Mouse (Mus musculus) WW6 (cell line): ENCODE data around the gene D930048N14Rik.
A peak's percentile ranks its signal among the peaks of the same experiment; 100 is the strongest.
"Not testable (repeated sequence)": the region's sequence is repeated elsewhere in the genome, so short reads cannot be mapped to it uniquely, and the experiment has no call there.

ENCODE experiments used
- DNase-seq: peaks from one replicate; pipeline ENCODE4 v3.0.0-alpha.2; 2013; ENCODE audit warnings: low read depth, low spot score

Gene D930048N14Rik

DNA sequence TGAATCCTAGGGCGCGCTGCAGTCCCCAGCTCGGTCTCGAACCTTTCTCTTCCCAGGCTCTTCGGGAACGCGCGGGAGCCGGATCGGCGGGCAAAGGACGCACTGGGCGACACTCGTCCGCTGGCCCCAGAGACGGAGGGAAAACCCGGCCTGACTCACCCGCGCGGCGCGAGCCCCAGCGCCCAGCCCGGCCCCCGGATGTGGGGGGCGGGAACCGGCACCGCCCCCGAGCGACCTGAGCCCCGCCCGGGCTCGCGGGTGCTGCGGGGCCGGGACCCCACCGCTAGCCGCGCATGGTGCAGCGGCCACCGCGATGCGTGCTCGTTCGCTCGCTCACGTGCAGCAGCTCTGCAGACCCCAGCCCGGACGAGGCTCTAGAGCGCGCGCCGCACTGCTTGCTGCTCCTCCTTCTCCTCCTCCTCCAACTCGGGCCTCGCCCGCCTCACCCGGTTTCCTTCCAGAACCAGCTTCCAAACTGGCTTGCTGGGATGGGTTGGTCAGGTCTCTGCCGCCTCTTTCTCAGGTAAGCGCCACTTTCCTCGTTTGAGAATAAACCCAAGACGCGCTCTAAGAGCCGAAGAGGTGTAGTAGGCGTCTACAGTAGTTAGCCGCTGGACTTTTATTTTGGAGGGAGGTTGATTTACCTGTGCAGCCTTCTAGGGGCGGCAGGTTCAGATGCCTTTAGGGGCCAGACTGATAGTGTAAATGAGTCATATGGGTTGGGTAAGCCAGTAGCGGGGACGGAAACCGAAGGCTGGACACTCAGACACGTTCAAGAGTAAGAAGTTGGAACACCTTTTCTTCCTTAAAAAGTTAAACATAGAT, at the start of gene D930048N14Rik, which contains the start of gene N4bp3:
TSS of gene D930048N14Rik (plus strand) at position 264 of the 825 bp plus-strand sequence.
TSS of gene N4bp3 (minus strand) at position 152 of the 825 bp plus-strand sequence.
- DNase-seq, result peak; percentile 64

DNA sequence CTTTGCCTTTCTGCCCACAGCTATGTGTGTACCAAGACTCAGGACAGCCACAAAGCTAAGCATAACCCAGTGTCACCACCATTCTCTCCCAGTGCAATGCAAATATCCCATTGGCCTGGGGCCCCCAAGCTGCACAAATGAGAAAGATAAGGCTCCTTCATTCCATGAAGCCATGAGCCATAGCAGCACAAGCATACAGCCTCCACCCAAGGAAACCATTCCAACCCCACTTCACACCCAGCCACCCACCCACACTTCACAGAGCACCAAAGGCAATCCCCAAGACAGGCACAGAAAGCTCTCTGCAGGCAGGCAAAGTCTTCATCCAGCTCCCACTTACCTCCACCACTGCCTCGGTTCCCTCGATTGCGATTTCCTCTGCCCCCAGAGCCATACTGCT, 48.5 kb upstream of the D930048N14Rik start:
- DNase-seq, result no peak

DNA sequence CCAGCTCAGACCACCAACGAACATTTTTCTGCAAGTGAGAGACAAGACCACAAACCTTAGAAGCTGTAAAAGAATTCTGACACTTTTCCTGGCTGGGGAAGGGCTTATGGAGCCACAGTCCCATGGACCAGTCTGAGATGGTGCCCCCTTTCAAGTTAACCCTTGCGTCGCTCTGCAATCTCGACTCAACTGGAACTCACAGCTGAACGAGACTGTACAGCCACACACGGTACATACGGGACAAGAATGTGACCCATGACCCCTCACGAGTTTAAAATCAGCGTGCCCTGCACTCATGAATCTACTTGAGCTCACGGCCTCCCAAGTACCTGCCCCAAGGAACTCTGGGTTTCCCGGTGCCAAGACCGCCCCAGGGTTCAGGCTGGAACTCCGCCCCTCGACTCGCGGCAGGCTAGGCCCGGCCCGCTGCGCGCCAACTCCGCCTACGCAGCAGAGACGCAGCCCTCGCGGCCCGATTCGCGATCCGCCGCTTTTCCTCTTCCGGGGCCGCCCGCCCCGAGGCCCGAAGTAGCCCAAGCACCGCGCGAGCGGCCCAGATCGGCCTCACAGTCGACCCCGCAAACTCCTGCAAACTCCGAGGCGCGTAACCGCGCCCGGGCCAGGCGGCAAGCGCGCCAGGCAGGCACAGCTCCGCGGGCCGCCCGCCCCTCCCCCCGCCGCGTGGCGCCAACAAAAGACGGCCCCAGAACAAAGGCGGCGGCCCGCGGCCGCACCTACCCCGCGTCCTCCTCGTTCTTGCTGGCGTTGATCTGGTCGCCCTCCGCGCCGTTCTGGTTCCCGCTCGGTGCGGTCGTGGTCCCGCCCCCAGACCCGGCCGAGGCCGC, 44.9 kb upstream of the D930048N14Rik start:
- DNase-seq, result peak; percentile 61

- DNase-seq, result peak; percentile 89
Observed at GRCm38 (mm10) chr11:51606447-51607095, 44.2 kb upstream of the D930048N14Rik start, which contains the start of gene Hnrnpab. Gene Hnrnpab, minus strand, starts transcription at chr11:51606847.

DNA sequence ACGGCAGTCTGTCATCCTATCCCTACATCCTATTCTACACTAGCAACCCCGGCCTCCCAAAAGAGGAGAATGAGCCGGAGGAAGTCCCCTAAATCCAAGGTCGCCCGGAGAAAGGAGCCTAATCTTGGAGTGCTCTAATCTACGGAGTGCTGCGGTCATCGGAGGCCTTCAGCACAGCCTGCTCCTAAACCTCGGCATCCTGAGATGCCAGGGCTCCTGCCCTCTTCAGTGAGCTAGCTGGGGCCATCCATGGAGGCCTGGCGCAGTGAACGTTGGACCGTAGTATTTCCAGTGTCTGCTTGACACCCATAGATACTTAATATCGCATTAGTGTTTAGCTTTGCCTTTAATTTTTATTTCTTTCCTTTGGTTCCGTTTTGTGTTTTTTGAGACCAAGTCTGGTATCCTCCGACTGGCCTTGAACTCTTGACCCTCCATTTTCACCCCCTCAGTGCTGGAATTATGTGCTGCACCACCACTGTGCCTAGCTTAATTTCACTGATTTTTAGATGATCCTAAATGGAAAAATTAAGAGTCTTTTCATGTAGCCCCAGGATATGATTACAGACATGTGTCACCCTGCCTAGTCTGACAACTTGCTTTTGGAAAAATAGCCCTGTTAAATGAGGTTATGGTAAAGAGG, 43.5 kb upstream of the D930048N14Rik start:
- DNase-seq, result no peak

GRCm38 (mm10) chr11:51609266-51609909, 41.4 kb upstream of the D930048N14Rik start:
- no peak for DNase-seq

- DNase-seq, result not testable (repeated sequence)
Observed at GRCm38 (mm10) chr11:51609940-51610339, 40.8 kb upstream of the D930048N14Rik start.

DNA sequence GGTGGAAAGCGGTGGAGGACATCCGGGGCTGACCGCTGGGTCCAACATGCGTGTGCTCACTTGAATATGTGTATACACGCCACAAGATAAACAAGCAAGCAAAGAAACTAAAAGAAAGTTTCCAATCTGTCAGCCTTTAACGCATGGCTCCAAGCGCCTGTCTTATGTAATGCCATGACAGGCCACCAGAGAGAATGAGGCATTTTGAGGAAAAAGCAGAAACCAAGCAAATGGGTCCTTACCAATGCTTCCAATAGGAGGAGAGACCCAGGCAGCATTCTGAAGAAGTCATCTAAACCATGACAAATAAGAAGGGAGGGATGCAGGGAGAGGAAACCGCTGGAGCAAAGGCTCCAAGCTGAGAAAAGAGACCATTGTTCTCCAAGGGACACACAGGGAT, 36.5 kb upstream of the D930048N14Rik start:
- DNase-seq, result no peak

DNA sequence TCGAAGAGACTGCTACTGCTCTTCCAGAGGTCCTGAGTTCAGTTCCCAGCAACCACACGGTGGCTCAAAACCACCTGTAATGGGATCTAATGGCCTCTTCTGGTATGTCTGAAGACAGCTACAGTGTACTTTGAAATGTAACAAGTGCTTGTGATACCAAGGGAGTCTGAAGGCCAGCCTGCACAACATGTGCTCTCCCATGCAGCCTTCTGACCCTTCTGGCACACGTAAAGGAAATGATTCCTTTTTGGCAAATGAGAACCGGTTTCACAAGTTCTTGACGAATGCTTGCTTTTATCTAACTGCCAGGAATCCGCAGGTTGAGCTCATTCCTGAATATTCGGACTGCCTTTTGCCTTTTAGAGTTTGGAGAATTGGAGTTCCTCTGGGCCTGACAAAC, 35.6 kb upstream of the D930048N14Rik start:
- no peak for DNase-seq

- no peak for DNase-seq
Observed at GRCm38 (mm10) chr11:51615601-51616000, 35.2 kb upstream of the D930048N14Rik start.

- DNase-seq, result not testable (repeated sequence)
Observed at GRCm38 (mm10) chr11:51616113-51616512, 34.6 kb upstream of the D930048N14Rik start.

DNA sequence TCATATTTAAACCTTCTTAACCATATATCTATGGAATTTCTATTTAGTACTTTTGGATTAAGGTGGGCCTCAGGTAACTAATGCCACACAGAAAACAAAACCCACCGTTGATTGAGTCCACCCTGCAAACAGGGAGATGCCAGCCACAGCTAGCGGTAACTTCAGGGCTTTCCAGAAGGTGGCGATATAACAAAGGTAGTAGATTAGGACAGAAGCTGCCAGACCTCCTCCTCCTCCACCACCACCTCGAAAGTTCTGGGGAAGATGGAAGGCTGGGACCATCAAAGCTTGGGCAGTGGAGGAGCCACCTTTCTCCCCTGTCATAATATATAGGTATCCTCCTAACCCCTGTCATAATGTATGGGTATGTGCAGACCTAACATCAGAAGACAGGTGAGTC, 33.1 kb upstream of the D930048N14Rik start:
- DNase-seq, result no peak

- DNase-seq, result no peak
Observed at GRCm38 (mm10) chr11:51618894-51619408, 31.8 kb upstream of the D930048N14Rik start.

- DNase-seq, result peak; percentile 99
Observed at GRCm38 (mm10) chr11:51619409-51620060, 31.2 kb upstream of the D930048N14Rik start, which contains the start of gene Nhp2. Gene Nhp2, plus strand, starts transcription at chr11:51619735.

- no peak for DNase-seq
Observed at GRCm38 (mm10) chr11:51620084-51620483, 30.7 kb upstream of the D930048N14Rik start.

GRCm38 (mm10) chr11:51621776-51622175, 29.0 kb upstream of the D930048N14Rik start:
- no peak for DNase-seq

- DNase-seq, result no peak
Observed at GRCm38 (mm10) chr11:51622971-51623491, 27.7 kb upstream of the D930048N14Rik start.

- no peak for DNase-seq
Observed at GRCm38 (mm10) chr11:51625187-51625820, 25.4 kb upstream of the D930048N14Rik start.

- DNase-seq, result no peak
Observed at GRCm38 (mm10) chr11:51627425-51627824, 23.3 kb upstream of the D930048N14Rik start.
